In genomic region chr1:171061566-171061965, GRCm38 (mm10) we compare ENCODE assay signal across 25 mouse cellular contexts.
"Had no signal": no experiment of that assay in that cellular context is flagged by ENCODE, and none has a peak within 500 bp of the region (broad histone marks: within the 10 kb centered on the region; RNA-seq: fewer than 3 reads in every experiment).

No protein-coding gene starts in this region.

- H3K9me3 ChIP-seq: heart, embryonic 10.5 days; heart, embryonic 12.5 days; hindbrain, embryonic 13.5 days; hindbrain, embryonic 15.5 days; kidney, embryonic 15.5 days; limb, embryonic 13.5 days; limb, embryonic 15.5 days; liver, embryonic 12.5 days had no signal

- H3K27ac ChIP-seq: gastrocnemius, adult 2 months; heart, embryonic 10.5 days; hindbrain, embryonic 10.5 days; hindbrain, embryonic 13.5 days; hindbrain, embryonic 15.5 days; hindbrain, postnatal 0 days; kidney, embryonic 15.5 days; kidney, postnatal 0 days; limb, embryonic 13.5 days; limb, embryonic 15.5 days; liver, embryonic 12.5 days had no signal

- H3K4me2 ChIP-seq: heart, embryonic 12.5 days; hindbrain, embryonic 13.5 days; hindbrain, embryonic 15.5 days; kidney, embryonic 15.5 days; limb, embryonic 13.5 days; limb, embryonic 15.5 days had no signal

- DNase-seq: gastrocnemius, postnatal 10 days; gastrocnemius, postnatal 25 days; heart, adult 18-20 months; heart, postnatal 10 days; heart, postnatal 4 days; kidney, adult 11 months; kidney, adult 2 months; kidney, adult 9 months; kidney, postnatal 14 days; kidney, postnatal 36 days; layer of hippocampus, adult 9-11 months; layer of hippocampus, postnatal 36 days had no signal

- H3K4me3 ChIP-seq: gastrocnemius, adult 2 months; heart, embryonic 10.5 days; heart, embryonic 12.5 days; hindbrain, embryonic 10.5 days; hindbrain, embryonic 13.5 days; hindbrain, embryonic 15.5 days; kidney, embryonic 15.5 days; limb, embryonic 13.5 days; limb, embryonic 15.5 days; liver, embryonic 12.5 days had no signal

- H3K36me3 ChIP-seq: heart, embryonic 10.5 days; heart, embryonic 12.5 days; hindbrain, embryonic 10.5 days; hindbrain, embryonic 13.5 days; hindbrain, embryonic 15.5 days; kidney, embryonic 15.5 days; limb, embryonic 13.5 days; limb, embryonic 15.5 days; liver, embryonic 12.5 days had no signal

- ATAC-seq: hindbrain, postnatal 0 days; intestine, embryonic 16.5 days; liver, embryonic 12.5 days had no signal

- H3K9ac ChIP-seq: heart, embryonic 12.5 days; hindbrain, embryonic 13.5 days; hindbrain, embryonic 15.5 days; kidney, embryonic 15.5 days; limb, embryonic 13.5 days; limb, embryonic 15.5 days; liver, embryonic 12.5 days had no signal
